Mouse (Mus musculus) myocyte (in vitro differentiated cells): ENCODE results near the gene Xlr5c.
"Not testable (repeated sequence)": the region's sequence is repeated elsewhere in the genome, so short reads cannot be mapped to it uniquely, and the experiment has no call there.

Experiments used
- CEBPB ChIP-seq: IDR thresholded peaks from 2 replicates; pipeline ENCODE4 v1.6.1; 2011; ENCODE audit warnings: mild to moderate bottlenecking, moderate library complexity; ENCODE audit not compliant: poor library complexity, insufficient read depth, severe bottlenecking
- E2F4 ChIP-seq: IDR thresholded peaks from one replicate; pipeline ENCODE4 v1.6.1; 2011; ENCODE audit warnings: mild to moderate bottlenecking, control low read depth, moderate library complexity; ENCODE audit not compliant: insufficient read depth
- MAX ChIP-seq: IDR thresholded peaks from one replicate; pipeline ENCODE4 v1.6.1; 2011; ENCODE audit warnings: low read depth, mild to moderate bottlenecking, control low read depth
- MYOG ChIP-seq, 3 experiments: IDR thresholded peaks; one replicate each; pipeline ENCODE4 v1.6.1; 2011; ENCODE audit warnings: control low read depth in 2 of 3, low read depth in 2 of 3, mild to moderate bottlenecking in 2 of 3; ENCODE audit not compliant: insufficient read length in 2 of 3, control insufficient read depth in 1 of 3, insufficient read depth in 1 of 3
- POLR2A ChIP-seq: IDR thresholded peaks from one replicate; pipeline ENCODE4 v1.6.1; 2011; ENCODE audit warnings: low read depth, mild to moderate bottlenecking, control low read depth, moderate library complexity; ENCODE audit not compliant: insufficient read length
- POLR2AphosphoS2 ChIP-seq: IDR thresholded peaks from one replicate; pipeline ENCODE4 v1.6.1; 2011; ENCODE audit warnings: low read depth, control low read depth; ENCODE audit not compliant: insufficient read length
- SRF ChIP-seq: IDR thresholded peaks from one replicate; pipeline ENCODE4 v1.6.1; 2011; ENCODE audit warnings: low read depth; ENCODE audit not compliant: control insufficient read depth, insufficient read length
- TCF12 ChIP-seq: IDR thresholded peaks from one replicate; pipeline ENCODE4 v1.6.1; 2011; ENCODE audit warnings: mild to moderate bottlenecking, control low read depth; ENCODE audit not compliant: poor library complexity, insufficient read depth, severe bottlenecking
- TCF3 ChIP-seq: IDR thresholded peaks from one replicate; pipeline ENCODE4 v1.6.1; 2011; ENCODE audit warnings: low read depth, control low read depth; ENCODE audit not compliant: insufficient read length
- USF1 ChIP-seq: IDR thresholded peaks from one replicate; pipeline ENCODE4 v1.6.1; 2011; ENCODE audit warnings: low read depth, mild to moderate bottlenecking, control low read depth, moderate library complexity

DNA sequence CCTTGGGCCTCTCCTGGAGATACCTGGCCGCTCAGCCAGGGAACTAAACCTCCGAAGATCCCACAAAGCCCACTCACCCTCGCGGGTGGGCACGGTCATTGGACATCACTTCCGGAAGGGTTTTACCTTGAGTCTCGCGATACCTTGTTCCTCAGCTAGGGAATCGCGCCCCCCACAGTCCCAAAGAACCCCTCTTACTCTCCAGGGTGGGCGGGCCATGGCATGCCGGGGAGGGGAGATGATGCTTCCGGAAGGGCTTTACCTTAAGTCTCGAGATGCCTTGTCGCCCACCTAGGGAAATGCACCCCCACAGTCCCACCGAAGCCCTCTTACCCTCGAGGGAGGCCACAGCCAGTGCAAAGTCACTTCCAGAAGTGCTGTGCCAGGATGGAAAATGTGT, at the start of gene Xlr5c, which contains the start of gene Xlr5a:
- not testable (repeated sequence) for TF ChIP-seq TCF12; POLR2AphosphoS2; POLR2A; MYOG (IDR thresholded peaks at IDR 0.05; ENCODE audit: control insufficient read depth in 1 of 3, insufficient read depth in 1 of 3, insufficient read length in 2 of 3, low read depth in 2 of 3); CEBPB; MAX; TCF3; USF1; SRF; E2F4
